Mouse (Mus musculus): ENCODE measurements at regions not wholly inside any gene's neighbourhood (a gene's known extent, or its start where the extent isn't known, plus 50 kb on each side); places are given as distances from the start of the nearest gene placed in this dataset.

DNA sequence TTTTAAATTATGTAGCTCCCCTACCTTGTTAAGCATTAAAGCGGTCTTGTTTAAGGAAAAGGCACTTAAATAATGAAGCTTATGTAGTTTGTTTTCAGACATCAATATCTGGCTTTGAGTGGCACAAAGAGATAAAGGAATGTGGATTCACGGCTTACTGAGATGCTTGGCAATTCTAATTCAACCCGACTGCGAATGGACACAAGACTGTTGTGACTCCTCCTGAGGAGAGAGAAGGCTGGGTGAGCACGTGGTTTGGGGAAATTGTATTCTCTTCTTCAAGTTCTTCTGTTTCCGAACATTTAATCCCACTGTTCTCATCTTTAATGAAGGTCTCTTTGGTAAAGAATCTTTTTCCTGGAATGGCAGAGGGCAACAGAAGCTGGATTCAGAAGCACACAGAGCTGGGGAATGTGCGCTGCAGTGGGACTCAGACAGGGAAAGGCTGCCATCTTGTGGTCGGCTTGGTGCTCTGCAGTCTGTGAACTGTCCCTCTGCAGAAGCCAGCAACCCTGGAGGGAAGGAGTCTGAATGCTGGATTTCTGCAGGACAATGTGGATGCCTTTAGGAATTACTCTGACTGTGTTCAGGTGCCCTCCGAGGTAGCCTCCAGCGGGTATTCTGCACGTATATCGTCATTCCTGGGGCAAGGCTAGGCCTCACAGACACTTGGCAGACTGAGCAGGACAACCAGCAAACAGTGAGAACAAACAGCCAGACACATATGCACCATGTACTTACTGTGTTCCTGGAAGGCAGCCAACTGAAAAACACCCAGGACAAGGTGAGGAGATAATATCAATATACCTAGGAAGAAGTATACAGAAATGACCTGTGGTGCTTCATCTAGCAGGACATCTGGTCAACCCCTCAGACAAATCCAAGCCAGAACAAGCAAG lies 54.0 kb upstream of the Pax1 start:
- TF ChIP-seq CTCF (conservative IDR thresholded peaks at IDR 0.05; ENCODE audit: insufficient read depth, insufficient read length, low read depth, low read length) (peak; percentile 95), POLR2A (IDR thresholded peaks at IDR 0.05; ENCODE audit: low read depth, low read length) (no peak)
